Comparison of ENCODE assay signal across 8 mouse cellular contexts in the genomic region with DNA sequence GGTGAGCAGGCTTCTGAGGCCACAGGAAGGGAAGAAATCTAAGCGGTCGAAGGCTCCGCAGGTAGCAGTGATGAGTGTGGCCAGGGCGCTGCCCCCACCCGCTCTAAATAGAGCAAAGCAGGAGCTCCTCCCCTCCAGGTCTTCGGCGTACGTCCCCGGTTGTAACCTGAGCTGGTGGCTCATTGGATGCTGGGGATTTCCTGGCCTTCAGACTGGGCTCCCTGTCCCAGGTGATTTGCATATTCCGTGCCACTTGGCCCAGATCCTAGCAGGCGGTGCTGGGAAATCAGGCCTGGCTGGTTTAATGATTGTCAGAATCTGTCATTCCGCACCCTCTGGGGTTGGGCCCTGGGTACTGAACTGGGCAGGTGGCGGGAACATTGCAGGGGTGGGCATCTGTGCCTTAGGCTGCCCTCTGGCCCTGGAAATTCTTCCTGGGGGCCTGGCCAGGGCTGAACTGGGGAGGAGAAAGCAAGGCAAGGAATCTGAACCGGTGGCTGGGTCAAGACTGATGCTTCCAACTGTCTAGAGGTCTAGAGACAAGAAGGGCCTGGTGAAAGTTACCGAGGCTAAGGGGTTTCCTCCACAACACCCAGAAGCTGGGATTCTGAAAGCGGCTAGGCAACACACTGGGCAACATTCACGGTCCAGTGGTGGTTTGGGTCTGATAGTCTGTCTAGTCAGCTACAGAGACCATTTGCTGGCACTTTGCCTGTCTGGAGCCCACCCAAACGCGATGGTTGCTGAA. TPM values are rescaled to one million over a fixed set of nuclear protein-coding genes. Genes with fewer than 3 reads are reported as not detected.
A peak's percentile ranks its signal among the peaks of the same experiment; 100 is the strongest.
DNase-seq lines count a peak whose midpoint lies in the region; ATAC-seq and TF ChIP-seq lines count a peak whose summit lies in the region.

A gene (minus strand): TSS at position 189 of the 748 bp plus-strand sequence.

- peak within 1 kb of the TSS; percentile 50 for H3K9ac ChIP-seq in limb, embryonic 11.5 days (ENCODE audit: low read length)
- peak within 1 kb of the TSS; percentile 26 for H3K9ac ChIP-seq in midbrain, embryonic 14.5 days (replicated peaks; ENCODE audit: low read length)

- no peak for TF ChIP-seq CTCF in gastrocnemius, adult 2 months (IDR thresholded peaks at IDR 0.05)

- peak; percentile 65 for DNase-seq in gastrocnemius, adult 2 months
- DNase-seq in gastrocnemius, postnatal 10 days: no peak
- DNase-seq in cerebellum, postnatal 36 days: peak; percentile 59 to 67
- DNase-seq in heart, postnatal 4 days: peak; percentile 39
- peak; percentile 79 for DNase-seq in limb, embryonic 11.5 days (ENCODE audit: low spot score)
- DNase-seq in midbrain, embryonic 14.5 days: peak; percentile 55
- peak; percentile 80 to 86 for DNase-seq in urinary bladder, postnatal 36 days (ENCODE audit: low spot score in 2 of 2)
- no peak for DNase-seq in spleen, adult 12 weeks (ENCODE audit: low spot score)

- WGBS in limb, embryonic 11.5 days: 4% methylated on average over 19 of the region's 19 CpGs
- WGBS in midbrain, embryonic 14.5 days: 5% methylated on average over 19 of the region's 19 CpGs

- H3K36me3 ChIP-seq in limb, embryonic 11.5 days (ENCODE audit: control insufficient read depth, insufficient read depth, low read length): peaks cover 4% of the 10 kb centered on the region; the same call in 1 of the 2 replicates
- H3K36me3 ChIP-seq in midbrain, embryonic 14.5 days (ENCODE audit: control insufficient read depth, insufficient read depth, low read length): peaks cover 20% of the 10 kb centered on the region

- H3K27me3 ChIP-seq in limb, embryonic 11.5 days (ENCODE audit: control insufficient read depth, insufficient read depth, low read length): no peaks in the 10 kb centered on the region
- H3K27me3 ChIP-seq in midbrain, embryonic 14.5 days (ENCODE audit: control insufficient read depth, insufficient read depth, low read length): no peaks in the 10 kb centered on the region

- peaks cover 6% of the 10 kb centered on the region; the same call in 1 of the 2 replicates for H3K4me1 ChIP-seq in limb, embryonic 11.5 days (ENCODE audit: control insufficient read depth, insufficient read depth, low read length)
- H3K4me1 ChIP-seq in midbrain, embryonic 14.5 days (ENCODE audit: control insufficient read depth, insufficient read depth, low read length): peaks cover 9% of the 10 kb centered on the region; the same call in 1 of the 2 replicates

- H3K4me3 ChIP-seq in gastrocnemius, adult 2 months: peak within 1 kb of the TSS; percentile 57
- H3K4me3 ChIP-seq in limb, embryonic 11.5 days (ENCODE audit: low read depth, low read length): peak within 1 kb of the TSS; percentile 24
- peak within 1 kb of the TSS; percentile 13; the same call in 1 of the 2 replicates for H3K4me3 ChIP-seq in midbrain, embryonic 14.5 days (replicated peaks; ENCODE audit: low read depth, low read length)

- H3K4me2 ChIP-seq in limb, embryonic 11.5 days (ENCODE audit: low read depth, severe bottlenecking): peak within 1 kb of the TSS; percentile 59
- H3K4me2 ChIP-seq in midbrain, embryonic 14.5 days (ENCODE audit: low read length): peak within 1 kb of the TSS; percentile 50

- peak within 1 kb of the TSS; percentile 63 for H3K27ac ChIP-seq in gastrocnemius, adult 2 months
- H3K27ac ChIP-seq in limb, embryonic 11.5 days (replicated peaks; ENCODE audit: low read depth, low read length): peak within 1 kb of the TSS; percentile 61
- H3K27ac ChIP-seq in midbrain, embryonic 14.5 days (replicated peaks; ENCODE audit: low read depth, low read length): no peak within 1 kb of the TSS; the same call in 1 of the 2 replicates

- no peaks in the 10 kb centered on the region for H3K9me3 ChIP-seq in limb, embryonic 11.5 days (ENCODE audit: control insufficient read depth, low read length)
- no peaks in the 10 kb centered on the region for H3K9me3 ChIP-seq in midbrain, embryonic 14.5 days (ENCODE audit: control insufficient read depth, low read length)

- peak; percentile 59; the same call in 1 of the 2 replicates for ATAC-seq in limb, embryonic 11.5 days (ENCODE audit: insufficient number of reproducible peaks, low FRiP score, low TSS enrichment, low read depth)
- ATAC-seq in midbrain, embryonic 14.5 days (ENCODE audit: low FRiP score, low TSS enrichment): peak; percentile 59

- intact Hi-C loops in gastrocnemius, adult 2 months (cut with DNase I): loop anchor here (1.0 to 2.0 kb wide), 2 partner anchors 86 to 110 kb away; no protein-coding TSS in a partner anchor

RNA-seq across cellular contexts. Expression of the gene that starts here (rescaled TPM):
- total RNA-seq in gastrocnemius, adult 2 months (2021): under 1 TPM; 0.22 to 0.28 TPM
- total RNA-seq in gastrocnemius, postnatal 10 days (2021): under 1 TPM; 0.23 to 0.25 TPM
- under 1 TPM; 0.50 to 0.74 TPM for total RNA-seq in heart, postnatal 4 days (2021)
- 7.4 and 7.9 TPM in 2 replicates for polyA plus RNA-seq in limb, embryonic 11.5 days (2014; fragmentation: Nextera tagmentation; extraction: Ambion mirVana)
- polyA plus RNA-seq in midbrain, embryonic 14.5 days (2014; fragmentation: Nextera tagmentation; extraction: Ambion mirVana): 0.15 and 0.25 TPM in 2 replicates

Comparison
In these comparisons a context has a peak if more than half of its experiments do, and no peak if none do; other contexts are left out.
1. Peak in DNase-seq, H3K4me3 ChIP-seq and H3K27ac ChIP-seq in gastrocnemius, adult 2 months; RNA of the gene not detected or under 1 TPM.
2. Peak in DNase-seq in heart, postnatal 4 days; RNA of the gene not detected or under 1 TPM.
3. Peak in DNase-seq, ATAC-seq, H3K4me3 ChIP-seq, H3K9ac ChIP-seq and H3K4me2 ChIP-seq in midbrain, embryonic 14.5 days; RNA of the gene not detected or under 1 TPM.
4. DNase-seq: peak in cerebellum, postnatal 36 days (2 of 2), limb, embryonic 11.5 days (single experiment) and urinary bladder, postnatal 36 days (2 of 2); none in gastrocnemius, postnatal 10 days (single experiment) and spleen, adult 12 weeks (single experiment).
5. Peak in every context shown above with its lines, with median percentiles within 50 percentile points of each other: H3K4me3 ChIP-seq.